Mouse (Mus musculus) cortical plate, adult 2 months (tissue): ENCODE data around the gene Akr1c13.

Experiments
- CTCF ChIP-seq: fragments of 200-500 bp; IDR thresholded peaks from 2 replicates; pipeline ENCODE4 v1.5.1; 2011; ENCODE audit warnings: mild to moderate bottlenecking, control low read depth, low read length; ENCODE audit not compliant: insufficient read depth; ENCODE audit errors: extremely low read depth
- POLR2A ChIP-seq: fragments of 200-500 bp; IDR thresholded peaks from 2 replicates; pipeline ENCODE4 v1.6.1; 2011; ENCODE audit warnings: mild to moderate bottlenecking, low read length, control low read depth; ENCODE audit not compliant: insufficient read depth; ENCODE audit errors: extremely low read depth

GRCm38 (mm10) chr13:4244861-4245559, 54.1 kb downstream of the Akr1c13 start:
- no peak for TF ChIP-seq CTCF
- TF ChIP-seq POLR2A, result no peak
